Mouse (Mus musculus) T-cell, adult 2 months (primary cell): ENCODE measurements around the gene Bola1.

Experiments used
- DNase-seq: peaks from one replicate; pipeline ENCODE4 v3.0.0; 2022; ENCODE audit warnings: low spot score

Bola1 gene

GRCm38 (mm10) chr3:96151836-96152235 is 67.7 kb downstream of the Bola1 start:
- DNase-seq, result no peak

- DNase-seq, result peak; percentile 64
Measured at GRCm38 (mm10) chr3:96147950-96148349, 71.6 kb downstream of the Bola1 start.
